Mouse (Mus musculus) hindbrain, embryonic 10.5 days (tissue): ENCODE measurements at regions not wholly inside any gene's neighbourhood (a gene's known extent, or its start where the extent isn't known, plus 50 kb on each side); places are given as distances from the start of the nearest gene placed in this dataset.

Experiments used
- DNase-seq: peaks from one replicate; pipeline ENCODE4 v3.0.0-alpha.2; 2017; ENCODE audit warnings: low spot score
- H3K27ac ChIP-seq: fragments of 300-500 bp; sonication (generic); 2 replicates; pipeline ENCODE4 v1.5.1; 2016; ENCODE audit warnings: mild to moderate bottlenecking, moderate library complexity
- H3K27me3 ChIP-seq: fragments of 300-500 bp; sonication (generic); 2 replicates; pipeline ENCODE4 v1.6.1; 2016; ENCODE audit warnings: mild to moderate bottlenecking; ENCODE audit not compliant: poor library complexity, insufficient read depth, severe bottlenecking
- H3K36me3 ChIP-seq: fragments of 300-500 bp; sonication (generic); 2 replicates; pipeline ENCODE4 v1.6.1; 2016; ENCODE audit warnings: mild to moderate bottlenecking, moderate library complexity
- H3K4me1 ChIP-seq: fragments of 300-500 bp; sonication (generic); replicated peaks from 2 replicates; pipeline ENCODE4 v1.6.1; 2016; ENCODE audit warnings: mild to moderate bottlenecking
- H3K4me3 ChIP-seq: fragments of 300-500 bp; sonication (generic); 2 replicates; pipeline ENCODE4 v1.5.1; 2016; ENCODE audit warnings: mild to moderate bottlenecking, moderate library complexity
- H3K9me3 ChIP-seq: fragments of 300-500 bp; sonication (generic); 2 replicates; pipeline ENCODE4 v1.6.1; 2016; ENCODE audit warnings: mild to moderate bottlenecking, moderate library complexity
- WGBS: fragments of 180-500 bp; shearing (Covaris S2); methylation state at CpG from one replicate; pipeline ENCODE4 v1.1.7; 2016; 5-methylcytosine and 5-hydroxymethylcytosine counted together

GRCm38 (mm10) chr7:73286244-73286643 lies 89.1 kb upstream of the Rgma start:
- 90% methylated on average over 5 of the region's 5 CpGs for WGBS

DNA sequence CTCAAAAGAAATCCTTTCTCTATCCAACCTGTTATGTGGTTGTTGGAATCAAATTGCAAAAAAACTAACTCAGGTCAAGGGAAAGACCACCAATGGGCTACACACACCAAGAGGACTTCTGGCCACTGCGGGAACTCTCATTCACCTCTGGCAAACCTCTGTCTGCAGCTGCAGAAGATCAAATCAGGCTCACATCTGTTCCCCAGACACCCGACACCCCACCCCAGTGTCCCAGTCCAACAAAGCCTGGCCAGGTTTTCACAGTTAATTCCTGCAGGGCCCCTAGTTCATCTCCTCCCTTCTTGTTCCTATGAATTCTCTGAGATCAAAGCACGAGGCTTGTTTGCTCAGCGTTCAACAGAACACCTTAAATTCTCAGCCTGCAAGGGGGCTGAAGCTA lies 82.0 kb upstream of the Rgma start:
- no peaks in the 10 kb centered on the region for H3K4me1 ChIP-seq
- no peak overlapping the region for H3K4me3 ChIP-seq
- WGBS = 53% methylated on average over 4 of the region's 4 CpGs
- peak; percentile 21 for DNase-seq
- H3K9me3 ChIP-seq = peaks cover 9% of the 10 kb centered on the region; the same call in 1 of the 2 replicates
- no peaks in the 10 kb centered on the region for H3K27me3 ChIP-seq
- H3K36me3 ChIP-seq = no peaks in the 10 kb centered on the region
- no peak overlapping the region for H3K27ac ChIP-seq

More at GRCm38 (mm10) chr7:73286244-73286643, 89.1 kb upstream of the Rgma start:
- H3K4me3 ChIP-seq = no peak overlapping the region
- no peaks in the 10 kb centered on the region for H3K36me3 ChIP-seq
- no peak overlapping the region for H3K27ac ChIP-seq
- H3K9me3 ChIP-seq = no peaks in the 10 kb centered on the region
- no peaks in the 10 kb centered on the region for H3K4me1 ChIP-seq
- no peaks in the 10 kb centered on the region for H3K27me3 ChIP-seq
- no peak for DNase-seq

- Histone ChIP-seq H3K9me3 (peaks cover 9% of the 10 kb centered on the region; the same call in 1 of the 2 replicates), H3K4me3 (no peak overlapping the region), H3K4me1 (no peaks in the 10 kb centered on the region), H3K27me3 (no peaks in the 10 kb centered on the region), H3K27ac (no peak overlapping the region), H3K36me3 (no peaks in the 10 kb centered on the region)
- DNase-seq = no peak
- 88% methylated on average over 6 of the region's 6 CpGs for WGBS
Measured at GRCm38 (mm10) chr7:73294399-73294798, 80.9 kb upstream of the Rgma start.

DNA sequence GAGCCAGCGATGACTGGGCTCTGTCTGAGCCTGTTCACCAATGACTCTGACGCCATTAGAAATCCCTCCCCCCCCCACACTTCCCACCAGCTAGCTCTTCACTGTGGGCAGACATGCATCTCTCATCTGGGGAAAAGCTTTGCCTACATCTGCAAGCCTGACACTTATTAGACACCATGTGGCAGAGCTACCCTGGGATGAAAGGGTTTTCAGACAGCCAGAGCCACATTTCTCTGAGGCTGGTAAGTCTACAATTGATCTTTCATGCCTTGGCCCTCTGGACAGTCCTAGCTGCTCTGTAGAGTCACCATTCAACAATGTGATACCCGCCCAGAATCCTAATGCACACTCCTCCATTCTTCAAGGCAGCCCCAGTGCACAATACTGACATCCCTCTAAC lies 72.8 kb upstream of the Rgma start:
- Histone ChIP-seq H3K27me3 (peaks cover 8% of the 10 kb centered on the region; the same call in 1 of the 2 replicates), H3K4me1 (peaks cover 56% of the 10 kb centered on the region), H3K4me3 (no peak overlapping the region), H3K27ac (peak overlapping the region; percentile 84), H3K9me3 (no peaks in the 10 kb centered on the region), H3K36me3 (no peaks in the 10 kb centered on the region)
- DNase-seq = peak; percentile 36
- WGBS = 54% methylated on average over 3 of the region's 3 CpGs

DNA sequence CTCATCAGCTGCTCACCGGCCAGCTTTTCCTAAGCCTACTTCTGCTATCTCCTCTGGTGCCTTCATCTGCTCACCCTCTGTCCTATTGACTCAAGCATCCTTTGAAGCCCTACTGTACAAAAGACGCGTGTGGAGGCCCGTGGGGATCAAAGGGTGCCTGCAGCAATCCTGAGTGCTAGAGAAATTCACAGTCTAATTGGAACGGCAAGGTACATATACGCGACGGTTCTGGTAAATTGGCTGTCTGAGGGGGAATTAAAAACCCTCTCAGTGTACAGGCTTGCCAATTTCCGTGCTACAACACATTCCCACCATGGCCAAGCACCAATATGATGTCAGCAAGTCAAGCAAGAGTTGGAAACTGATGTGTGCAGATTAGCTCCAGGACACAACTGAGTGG lies 71.5 kb upstream of the Rgma start:
- Histone ChIP-seq H3K27me3 (peaks cover 8% of the 10 kb centered on the region; the same call in 1 of the 2 replicates), H3K9me3 (no peaks in the 10 kb centered on the region), H3K4me1 (peaks cover 69% of the 10 kb centered on the region), H3K4me3 (no peak overlapping the region), H3K27ac (peak overlapping the region; percentile 16), H3K36me3 (no peaks in the 10 kb centered on the region)
- DNase-seq = no peak
- WGBS = 35% methylated on average over 9 of the region's 9 CpGs

DNA sequence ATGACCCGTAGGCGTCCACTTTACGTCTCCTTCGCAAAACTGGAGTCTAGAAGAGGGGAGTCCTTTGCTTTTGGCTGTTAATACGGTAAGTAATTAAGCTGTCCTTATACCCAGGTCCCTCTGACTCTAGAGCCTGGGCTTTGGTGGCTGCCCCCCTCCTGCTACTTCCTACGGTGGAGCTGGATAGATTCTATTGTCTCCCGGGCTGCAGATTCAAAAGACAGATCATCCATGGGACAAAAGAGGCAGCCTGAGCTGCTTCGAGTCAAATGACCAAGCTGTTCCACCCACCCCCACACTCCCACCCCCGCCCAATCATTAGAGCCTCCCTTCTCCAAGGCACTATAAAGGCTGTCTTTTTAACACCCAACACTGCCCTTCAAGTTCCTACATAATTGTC lies 70.5 kb upstream of the Rgma start:
- DNase-seq = peak; percentile 66
- WGBS = 9% methylated on average over 9 of the region's 9 CpGs
- no peaks in the 10 kb centered on the region for H3K9me3 ChIP-seq
- H3K27me3 ChIP-seq = peaks cover 16% of the 10 kb centered on the region; the same call in 1 of the 2 replicates
- H3K4me1 ChIP-seq = peaks cover 75% of the 10 kb centered on the region
- peak overlapping the region; percentile 20 for H3K4me3 ChIP-seq
- H3K36me3 ChIP-seq = no peaks in the 10 kb centered on the region
- H3K27ac ChIP-seq = peak overlapping the region; percentile 87

GRCm38 (mm10) chr7:73305286-73305975 lies 69.9 kb upstream of the Rgma start:
- H3K27ac ChIP-seq = peak overlapping the region; percentile 87
- peaks cover 16% of the 10 kb centered on the region; the same call in 1 of the 2 replicates for H3K27me3 ChIP-seq
- DNase-seq = peak; percentile 24
- H3K9me3 ChIP-seq = no peaks in the 10 kb centered on the region
- H3K4me3 ChIP-seq = peak overlapping the region; percentile 3
- WGBS = 13% methylated on average over 14 of the region's 14 CpGs
- H3K4me1 ChIP-seq = peaks cover 75% of the 10 kb centered on the region
- no peaks in the 10 kb centered on the region for H3K36me3 ChIP-seq

- Histone ChIP-seq H3K27ac (peak overlapping the region; percentile 87), H3K9me3 (no peaks in the 10 kb centered on the region), H3K36me3 (no peaks in the 10 kb centered on the region), H3K27me3 (peaks cover 16% of the 10 kb centered on the region; the same call in 1 of the 2 replicates), H3K4me1 (peaks cover 75% of the 10 kb centered on the region), H3K4me3 (no peak overlapping the region)
- no peak for DNase-seq
- 53% methylated on average over 6 of the region's 6 CpGs for WGBS
Measured at GRCm38 (mm10) chr7:73306296-73306695, 69.0 kb upstream of the Rgma start.

DNA sequence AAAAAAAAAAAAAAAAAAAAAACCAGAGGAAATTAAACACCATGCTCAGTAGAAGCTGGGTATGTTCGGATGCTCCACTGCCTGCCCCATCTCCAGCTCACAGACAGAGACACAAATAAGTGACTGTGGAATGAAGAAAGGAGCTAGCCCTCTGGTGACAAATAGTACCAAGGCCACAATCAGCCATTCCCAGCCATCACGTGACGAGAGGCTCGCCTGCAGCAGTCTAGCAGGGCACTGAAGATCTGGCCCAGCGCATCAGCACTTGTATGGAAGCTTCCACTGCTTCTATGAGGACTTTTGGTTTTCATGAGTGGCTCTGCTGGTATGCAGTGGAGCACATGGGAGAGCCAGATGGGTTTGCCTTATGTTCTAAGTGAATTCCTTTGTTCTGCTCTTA lies 68.6 kb upstream of the Rgma start:
- Histone ChIP-seq H3K4me3 (no peak overlapping the region), H3K4me1 (peaks cover 73% of the 10 kb centered on the region), H3K27ac (peak overlapping the region; percentile 87), H3K36me3 (no peaks in the 10 kb centered on the region), H3K27me3 (peaks cover 16% of the 10 kb centered on the region; the same call in 1 of the 2 replicates), H3K9me3 (no peaks in the 10 kb centered on the region)
- 41% methylated on average over 5 of the region's 5 CpGs for WGBS
- peak; percentile 28 for DNase-seq

DNA sequence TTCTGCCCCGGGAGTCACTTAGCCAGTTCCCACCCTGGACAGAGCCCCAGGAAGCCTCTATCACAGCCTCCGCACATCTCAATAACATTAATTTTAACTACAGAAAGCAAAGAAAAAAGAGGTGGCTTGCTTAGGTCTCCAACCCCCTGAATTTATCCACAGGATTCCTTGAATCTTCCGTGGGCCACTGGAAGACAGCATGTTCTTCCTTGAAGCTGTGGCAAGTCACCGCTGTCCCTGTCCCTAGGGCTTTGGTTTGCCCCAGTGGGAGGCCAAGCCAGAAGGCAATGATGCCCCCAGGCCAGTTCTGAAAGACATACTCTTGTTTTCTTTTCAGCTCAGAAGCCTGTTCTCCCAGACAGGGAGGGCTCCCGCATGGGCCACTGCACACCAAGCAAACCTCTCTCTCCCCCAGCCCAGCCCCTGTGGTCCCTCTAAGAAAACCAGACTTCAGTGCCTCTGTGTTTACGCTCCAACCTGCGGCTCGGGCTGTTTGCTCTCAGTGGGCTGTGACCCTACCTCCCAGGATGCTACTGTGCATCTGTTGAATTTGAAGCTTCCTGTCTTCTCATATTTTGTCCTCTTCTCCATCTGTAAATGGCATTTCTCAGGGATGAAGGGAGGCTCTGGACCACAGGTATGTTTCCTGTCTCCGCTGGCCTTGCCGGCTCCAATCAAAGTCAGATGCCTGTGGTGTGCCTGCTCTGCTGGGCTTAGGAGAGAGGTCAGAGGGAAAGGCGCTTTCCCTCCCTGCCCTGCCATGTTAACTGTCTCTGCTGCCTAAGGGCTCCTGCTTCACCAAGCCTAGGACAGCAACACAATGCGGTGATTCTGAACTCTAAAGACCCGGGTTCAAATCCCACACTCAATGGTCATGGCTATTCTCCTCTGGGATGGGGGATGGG lies 67.5 kb upstream of the Rgma start:
- H3K4me3 ChIP-seq = no peak overlapping the region
- DNase-seq = peak; percentile 50
- 0 out of 2 replicates have a peak, but pooled peaks cover 12% of the 10 kb centered on the region for H3K27me3 ChIP-seq
- peaks cover 66% of the 10 kb centered on the region for H3K4me1 ChIP-seq
- no peaks in the 10 kb centered on the region for H3K36me3 ChIP-seq
- H3K9me3 ChIP-seq = no peaks in the 10 kb centered on the region
- peak overlapping the region; percentile 87 for H3K27ac ChIP-seq
- 30% methylated on average over 13 of the region's 13 CpGs for WGBS

DNA sequence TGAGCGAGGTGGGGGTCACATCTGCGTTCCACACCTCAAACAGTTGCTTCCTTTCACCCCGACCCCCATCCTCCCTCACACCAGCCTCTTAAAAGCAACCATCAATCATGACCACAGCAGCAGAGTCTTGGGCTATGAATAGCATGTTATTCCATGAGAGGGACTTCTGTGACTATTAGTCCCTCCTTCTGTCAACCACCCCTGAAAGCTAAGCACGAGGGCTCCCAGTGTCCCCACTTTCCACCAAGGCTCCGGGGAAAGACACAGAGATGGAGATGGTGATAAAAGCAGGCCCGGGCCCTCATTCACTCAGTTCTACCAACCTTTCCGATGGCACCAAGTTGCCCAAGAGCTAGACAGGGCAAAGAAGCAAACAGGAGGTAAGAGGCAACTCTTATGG lies 66.3 kb upstream of the Rgma start:
- WGBS = 73% methylated on average over 7 of the region's 7 CpGs
- H3K9me3 ChIP-seq = no peaks in the 10 kb centered on the region
- no peak overlapping the region for H3K4me3 ChIP-seq
- no peak for DNase-seq
- H3K27ac ChIP-seq = peak overlapping the region; percentile 87
- peaks cover 59% of the 10 kb centered on the region for H3K4me1 ChIP-seq
- H3K36me3 ChIP-seq = no peaks in the 10 kb centered on the region
- H3K27me3 ChIP-seq = 0 out of 2 replicates have a peak, but pooled peaks cover 9% of the 10 kb centered on the region

DNA sequence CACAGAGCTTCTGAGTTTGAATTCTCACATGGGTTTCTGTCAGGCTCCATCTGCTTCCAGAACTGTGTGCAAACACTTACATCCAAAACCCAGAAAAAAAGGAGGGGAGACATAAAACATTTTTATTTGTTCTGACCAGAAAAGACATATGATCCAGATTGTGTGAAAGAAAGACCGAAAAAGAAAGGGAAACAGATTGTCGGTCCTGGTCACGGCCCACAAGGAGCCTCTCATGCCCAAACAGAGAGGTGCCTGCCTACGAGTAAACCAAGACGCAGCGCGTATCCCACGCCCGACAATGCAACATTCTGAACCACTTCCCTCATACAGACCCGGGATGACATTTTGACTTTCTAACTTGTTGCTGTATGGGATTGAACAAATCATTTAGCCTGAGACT lies 65.3 kb upstream of the Rgma start:
- H3K9me3 ChIP-seq = no peaks in the 10 kb centered on the region
- 0 out of 2 replicates have a peak, but pooled peaks cover 9% of the 10 kb centered on the region for H3K27me3 ChIP-seq
- H3K4me3 ChIP-seq = no peak overlapping the region
- DNase-seq = no peak
- H3K4me1 ChIP-seq = peaks cover 48% of the 10 kb centered on the region
- 95% methylated on average over 10 of the region's 10 CpGs for WGBS
- H3K36me3 ChIP-seq = no peaks in the 10 kb centered on the region
- no peak overlapping the region for H3K27ac ChIP-seq
